Mouse (Mus musculus): ENCODE data around the gene Ampd2. TPM values are rescaled to one million over a fixed set of nuclear protein-coding genes. Genes with fewer than 3 reads are reported as not detected.

Ampd2 gene
- polyA plus RNA-seq, 1 experiment, result 48.2 TPM

DNA sequence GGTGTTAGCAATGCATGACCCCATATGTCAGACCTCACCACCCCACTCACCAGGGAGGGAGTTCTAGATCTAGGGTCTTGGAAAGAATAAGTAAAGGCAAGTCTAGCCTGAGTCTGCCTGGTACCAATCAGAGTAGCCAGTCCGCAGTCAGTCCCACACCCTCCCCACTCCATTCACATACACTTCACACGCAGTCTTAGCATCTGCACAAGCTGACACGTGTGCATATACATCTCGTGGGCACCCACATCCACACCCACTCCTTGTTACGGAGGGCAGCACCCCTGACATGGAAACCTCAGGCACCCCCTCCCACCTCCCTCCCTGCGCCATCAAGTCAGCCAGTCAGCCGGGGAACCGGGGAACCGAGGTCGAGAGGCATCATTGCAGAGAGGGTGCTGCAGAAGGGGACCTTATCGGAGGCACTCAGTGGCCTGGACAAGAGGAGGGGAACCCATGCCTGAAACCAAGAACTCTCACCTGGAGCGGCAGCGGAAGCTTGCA lies 1.6 kb downstream of the Ampd2 start:
- Histone ChIP-seq H3K9me3 (replicated peaks; ENCODE audit: control insufficient read depth, insufficient read depth, low read length, poor library complexity, severe bottlenecking) (no peaks in the 10 kb centered on the region), H3K4me1 (ENCODE audit: control insufficient read depth, insufficient read depth, low read length) (peaks cover 4% of the 10 kb centered on the region), H3K4me3 (ENCODE audit: low read depth, low read length) (peak overlapping the region; percentile 61), H3K36me3 (ENCODE audit: control insufficient read depth, insufficient read depth, low read length, poor library complexity, severe bottlenecking) (no peaks in the 10 kb centered on the region), H3K27me3 (ENCODE audit: control insufficient read depth, insufficient read depth, low read length, poor library complexity, severe bottlenecking) (no peaks in the 10 kb centered on the region), H3K27ac (ENCODE audit: insufficient read depth, low read length) (no peak overlapping the region), H3K9ac (ENCODE audit: low read depth, poor library complexity, severe bottlenecking) (peak overlapping the region; percentile 79)
- TF ChIP-seq POLR2A (IDR thresholded peaks at IDR 0.05; ENCODE audit: insufficient read depth, low read length), result no peak
- no peak for TF ChIP-seq EP300 (IDR thresholded peaks at IDR 0.05; ENCODE audit: insufficient read depth, low read depth, low read length)
- TF ChIP-seq CTCF (IDR thresholded peaks at IDR 0.05; ENCODE audit: low read depth, low read length), result no peak

DNA sequence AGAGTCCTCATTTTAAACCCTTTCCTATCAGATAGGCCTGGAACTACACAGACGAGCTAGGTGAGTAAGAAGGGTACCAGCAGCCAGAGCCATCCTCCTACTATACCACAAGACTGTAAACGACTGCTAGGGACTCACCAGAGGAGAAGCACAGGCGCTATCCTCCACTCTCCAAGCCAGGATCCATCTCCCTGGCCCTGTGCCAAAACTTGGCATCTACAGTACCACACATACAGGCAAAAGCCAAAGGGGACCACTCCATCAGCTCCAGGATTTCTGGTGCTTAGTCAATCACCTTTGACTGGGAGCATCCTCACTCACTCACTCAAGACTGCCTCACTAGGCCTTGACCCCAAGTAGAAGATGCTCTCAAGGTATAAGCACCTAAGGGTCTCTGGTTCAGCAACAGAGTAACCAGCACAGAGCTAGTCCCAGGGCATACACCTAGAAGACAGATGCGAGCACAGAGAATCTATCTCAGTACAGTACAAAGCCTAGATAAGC lies 2.5 kb downstream of the Ampd2 start:
- H3K9ac ChIP-seq (ENCODE audit: low read depth, poor library complexity, severe bottlenecking), result no peak overlapping the region
- no peaks in the 10 kb centered on the region for H3K36me3 ChIP-seq (ENCODE audit: control insufficient read depth, insufficient read depth, low read length, poor library complexity, severe bottlenecking)
- TF ChIP-seq CTCF (IDR thresholded peaks at IDR 0.05; ENCODE audit: low read depth, low read length) (no peak), POLR2A (IDR thresholded peaks at IDR 0.05; ENCODE audit: insufficient read depth, low read length) (no peak), EP300 (IDR thresholded peaks at IDR 0.05; ENCODE audit: insufficient read depth, low read depth, low read length) (no peak)
- no peaks in the 10 kb centered on the region for H3K4me1 ChIP-seq (ENCODE audit: control insufficient read depth, insufficient read depth, low read length)
- H3K27me3 ChIP-seq (ENCODE audit: control insufficient read depth, insufficient read depth, low read length, poor library complexity, severe bottlenecking), result no peaks in the 10 kb centered on the region
- no peak overlapping the region for H3K27ac ChIP-seq (ENCODE audit: insufficient read depth, low read length)
- no peak overlapping the region for H3K4me3 ChIP-seq (ENCODE audit: low read depth, low read length)
- no peaks in the 10 kb centered on the region for H3K9me3 ChIP-seq (replicated peaks; ENCODE audit: control insufficient read depth, insufficient read depth, low read length, poor library complexity, severe bottlenecking)

DNA sequence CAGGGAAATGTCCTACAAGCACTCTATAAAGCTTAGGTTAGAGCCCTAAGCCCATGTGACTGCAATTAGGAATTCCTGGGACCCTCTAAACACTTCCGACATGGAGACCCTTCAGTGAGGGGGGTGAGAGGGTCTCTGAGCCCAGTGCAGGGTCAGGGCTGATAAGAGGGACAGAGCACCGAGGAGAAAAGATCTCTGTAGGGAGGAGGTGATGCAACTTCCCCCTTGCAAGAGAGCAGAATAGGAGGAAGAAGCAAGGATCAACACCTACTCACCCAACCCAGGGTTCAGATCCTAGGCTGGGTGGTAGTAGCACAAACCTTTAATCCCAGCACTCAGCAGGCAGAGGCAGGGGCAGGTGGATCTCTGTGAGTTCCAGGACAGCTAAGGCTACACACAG lies 3.3 kb downstream of the Ampd2 start:
- H3K4me1 ChIP-seq (ENCODE audit: control insufficient read depth, insufficient read depth, low read length), result no peaks in the 10 kb centered on the region
- peaks cover 4% of the 10 kb centered on the region; the same call in 1 of the 2 replicates for H3K36me3 ChIP-seq (ENCODE audit: control insufficient read depth, insufficient read depth, low read length, poor library complexity, severe bottlenecking)
- no peaks in the 10 kb centered on the region for H3K9me3 ChIP-seq (replicated peaks; ENCODE audit: control insufficient read depth, insufficient read depth, low read length, poor library complexity, severe bottlenecking)
- H3K27me3 ChIP-seq (ENCODE audit: control insufficient read depth, insufficient read depth, low read length, poor library complexity, severe bottlenecking), result no peaks in the 10 kb centered on the region
- H3K4me3 ChIP-seq (ENCODE audit: low read depth, low read length), result no peak overlapping the region
- H3K9ac ChIP-seq (ENCODE audit: low read depth, poor library complexity, severe bottlenecking), result no peak overlapping the region
- TF ChIP-seq CTCF (IDR thresholded peaks at IDR 0.05; ENCODE audit: low read depth, low read length) (no peak), POLR2A (IDR thresholded peaks at IDR 0.05; ENCODE audit: insufficient read depth, low read length) (no peak), EP300 (IDR thresholded peaks at IDR 0.05; ENCODE audit: insufficient read depth, low read depth, low read length) (no peak)
- no peak overlapping the region for H3K27ac ChIP-seq (ENCODE audit: insufficient read depth, low read length)

DNA sequence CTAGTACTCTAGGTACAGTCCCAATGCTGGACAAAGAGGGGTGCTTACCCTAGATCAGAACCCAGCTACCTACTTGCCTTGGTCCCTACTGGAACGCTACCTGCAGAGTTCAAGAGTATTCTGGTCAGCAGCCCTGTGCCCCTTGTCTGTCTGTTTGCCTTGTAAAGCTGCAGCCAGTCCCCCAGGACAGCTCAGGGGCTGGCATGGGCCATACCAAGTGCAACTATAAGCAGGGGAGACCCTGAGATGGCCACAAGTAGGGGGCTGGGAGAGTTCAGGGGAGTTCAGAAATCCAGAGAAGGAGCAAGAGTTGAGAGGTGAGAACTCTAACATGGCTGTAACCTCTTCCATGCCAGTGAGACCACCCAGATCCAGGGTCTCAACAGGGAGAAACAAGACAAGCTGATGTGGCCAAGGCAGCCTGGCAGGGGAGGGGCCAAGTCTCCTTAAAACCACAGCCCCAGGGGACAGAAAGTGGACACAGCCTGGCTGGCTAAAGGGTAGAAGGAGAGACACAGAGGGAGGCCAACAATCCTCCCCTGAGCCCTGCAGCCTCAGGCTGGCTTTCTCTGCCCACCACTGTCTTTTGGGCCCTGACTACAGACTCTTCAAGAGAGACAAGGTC lies 4.1 kb downstream of the Ampd2 start:
- Histone ChIP-seq H3K9ac (ENCODE audit: low read depth, poor library complexity, severe bottlenecking) (no peak overlapping the region), H3K9me3 (replicated peaks; ENCODE audit: control insufficient read depth, insufficient read depth, low read length, poor library complexity, severe bottlenecking) (no peaks in the 10 kb centered on the region), H3K4me3 (ENCODE audit: low read depth, low read length) (no peak overlapping the region), H3K27ac (ENCODE audit: insufficient read depth, low read length) (no peak overlapping the region), H3K36me3 (ENCODE audit: control insufficient read depth, insufficient read depth, low read length, poor library complexity, severe bottlenecking) (peaks cover 4% of the 10 kb centered on the region; the same call in 1 of the 2 replicates), H3K27me3 (ENCODE audit: control insufficient read depth, insufficient read depth, low read length, poor library complexity, severe bottlenecking) (no peaks in the 10 kb centered on the region), H3K4me1 (ENCODE audit: control insufficient read depth, insufficient read depth, low read length) (no peaks in the 10 kb centered on the region)
- TF ChIP-seq POLR2A (IDR thresholded peaks at IDR 0.05; ENCODE audit: insufficient read depth, low read length) (no peak), CTCF (IDR thresholded peaks at IDR 0.05; ENCODE audit: low read depth, low read length) (no peak), EP300 (IDR thresholded peaks at IDR 0.05; ENCODE audit: insufficient read depth, low read depth, low read length) (no peak)

GRCm38 (mm10) chr3:108081681-108082080 lies 4.8 kb downstream of the Ampd2 start:
- Histone ChIP-seq H3K4me1 (ENCODE audit: control insufficient read depth, insufficient read depth, low read length) (no peaks in the 10 kb centered on the region), H3K9me3 (replicated peaks; ENCODE audit: control insufficient read depth, insufficient read depth, low read length, poor library complexity, severe bottlenecking) (no peaks in the 10 kb centered on the region), H3K4me3 (ENCODE audit: low read depth, low read length) (no peak overlapping the region), H3K36me3 (ENCODE audit: control insufficient read depth, insufficient read depth, low read length, poor library complexity, severe bottlenecking) (peaks cover 11% of the 10 kb centered on the region; the same call in 1 of the 2 replicates), H3K27ac (ENCODE audit: insufficient read depth, low read length) (no peak overlapping the region), H3K27me3 (ENCODE audit: control insufficient read depth, insufficient read depth, low read length, poor library complexity, severe bottlenecking) (no peaks in the 10 kb centered on the region), H3K9ac (ENCODE audit: low read depth, poor library complexity, severe bottlenecking) (no peak overlapping the region)
- no peak for TF ChIP-seq POLR2A (IDR thresholded peaks at IDR 0.05; ENCODE audit: insufficient read depth, low read length)
- TF ChIP-seq CTCF (IDR thresholded peaks at IDR 0.05; ENCODE audit: low read depth, low read length), result no peak
- no peak for TF ChIP-seq EP300 (IDR thresholded peaks at IDR 0.05; ENCODE audit: insufficient read depth, low read depth, low read length)

GRCm38 (mm10) chr3:108076836-108077235 lies 9.6 kb downstream of the Ampd2 start:
- TF ChIP-seq POLR2A (IDR thresholded peaks at IDR 0.05; ENCODE audit: insufficient read depth, low read length) (no peak), CTCF (IDR thresholded peaks at IDR 0.05; ENCODE audit: low read depth, low read length) (no peak), EP300 (IDR thresholded peaks at IDR 0.05; ENCODE audit: insufficient read depth, low read depth, low read length) (no peak)
- Histone ChIP-seq H3K36me3 (ENCODE audit: control insufficient read depth, insufficient read depth, low read length, poor library complexity, severe bottlenecking) (peaks cover 17% of the 10 kb centered on the region; the same call in 1 of the 2 replicates), H3K4me3 (ENCODE audit: low read depth, low read length) (no peak overlapping the region), H3K9ac (ENCODE audit: low read depth, poor library complexity, severe bottlenecking) (no peak overlapping the region), H3K9me3 (replicated peaks; ENCODE audit: control insufficient read depth, insufficient read depth, low read length, poor library complexity, severe bottlenecking) (no peaks in the 10 kb centered on the region), H3K4me1 (ENCODE audit: control insufficient read depth, insufficient read depth, low read length) (no peaks in the 10 kb centered on the region), H3K27ac (ENCODE audit: insufficient read depth, low read length) (no peak overlapping the region), H3K27me3 (ENCODE audit: control insufficient read depth, insufficient read depth, low read length, poor library complexity, severe bottlenecking) (no peaks in the 10 kb centered on the region)
